Mouse (Mus musculus): Measurements from ENCODE around the gene Srsf3.

DNA sequence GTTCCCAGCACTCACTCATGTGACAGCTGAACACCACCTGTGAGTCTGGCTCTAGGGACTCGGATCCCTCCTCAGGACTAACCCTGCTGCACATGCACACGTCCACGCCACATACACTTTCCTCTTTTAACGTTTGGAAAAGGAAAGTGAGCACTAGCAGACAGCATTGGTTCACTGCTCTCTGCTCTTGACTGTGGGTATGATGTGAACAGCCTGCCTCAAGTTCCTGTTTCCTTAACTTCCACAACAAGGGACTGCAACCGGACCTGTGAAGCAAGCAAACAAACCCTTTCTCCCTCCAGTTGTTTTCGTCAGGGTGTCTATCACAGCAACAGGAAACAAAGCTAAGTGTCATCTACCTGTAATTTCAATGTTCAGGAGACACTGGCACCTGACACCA lies 32.0 kb upstream of the Srsf3 start:
- no peak for TF ChIP-seq POLR2A (IDR thresholded peaks at IDR 0.05; ENCODE audit: insufficient read depth, low read depth, low read length)
- no peak for TF ChIP-seq CTCF (IDR thresholded peaks at IDR 0.05)

Data from heart, adult 2 months (tissue).